Mouse (Mus musculus) heart, adult 8-10 months (tissue): ENCODE measurements around the gene Smyd5. TPM values are rescaled to one million over a fixed set of nuclear protein-coding genes. Genes with fewer than 3 reads are reported as not detected.

Experiments
- DNase-seq: peaks from one replicate; pipeline ENCODE4 v3.0.0; 2022; ENCODE audit warnings: low spot score
- total RNA-seq, 4 experiments: library from RNA; stranded (reverse); gene quantifications; 2 replicates each; pipeline ENCODE4 v1.2.4; 2022

The Smyd5 gene
- total RNA-seq, 4 experiments from 2014 or later, result 10.8 to 12.4 (median 11.6) TPM

DNA sequence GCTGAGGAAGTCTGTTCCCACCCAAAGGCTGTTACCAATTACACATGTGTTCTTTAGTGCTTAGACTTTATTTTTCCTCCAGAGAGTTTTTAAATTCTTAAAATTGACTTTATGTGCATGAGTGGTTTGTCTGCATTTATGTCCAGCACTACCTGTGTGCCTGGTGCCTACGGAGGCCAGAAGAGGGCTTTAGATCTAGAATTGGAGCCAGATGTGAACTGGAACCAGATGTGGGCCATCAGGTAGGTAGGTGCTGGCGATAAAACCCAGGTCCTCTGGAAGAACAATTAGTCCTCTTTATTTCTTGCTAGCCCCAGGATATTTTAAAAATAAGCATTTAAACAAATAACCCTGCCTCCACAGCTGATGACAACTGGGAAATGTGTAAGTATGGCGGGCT, 59.8 kb downstream of the Smyd5 start:
- DNase-seq, result no peak

Other genes starting within 250 kb of the Smyd5 start
- gene Emx1, start 244.6 kb upstream of the Smyd5 start, total RNA-seq, result not detected
- 1 to 10 TPM; 3.2 to 6.4 (median 4.5) TPM for gene Sfxn5, start 98.6 kb upstream of the Smyd5 start, total RNA-seq
- gene Rab11fip5, start 57.4 kb upstream of the Smyd5 start, total RNA-seq, result 10 to 100 TPM; 62.7 to 80.9 (median 72.0) TPM
- not detected for gene Noto, start 8.1 kb upstream of the Smyd5 start, total RNA-seq
- gene Cct7, start 19.5 kb downstream of the Smyd5 start, total RNA-seq, result 100 to 1,000 TPM; 135 to 164 (median 150) TPM
- gene Pradc1, start 20.0 kb downstream of the Smyd5 start, total RNA-seq, result 10 to 100 TPM; 11.5 to 12.6 (median 12.0) TPM
- under 1 TPM in 2 of 4 experiments, not detected in 2; 0.03 TPM for gene Fbxo41, start 71.0 kb downstream of the Smyd5 start, total RNA-seq
- gene Egr4, start 81.6 kb downstream of the Smyd5 start, total RNA-seq, result not detected
- gene Alms1, start 155.5 kb downstream of the Smyd5 start, total RNA-seq, result 1 to 10 TPM; 2.0 to 2.1 (median 2.0) TPM